Mouse (Mus musculus): Measurements from ENCODE around the gene Clic3. TPM values are rescaled to one million over a fixed set of nuclear protein-coding genes. Genes with fewer than 3 reads are reported as not detected.

The Clic3 gene
- total RNA-seq, 1 experiment from 2014 or later = not detected

Small RNA genes within 50 kb of the gene (microRNA-seq; reads per million reads assigned to microRNA genes)
- 0.36 to 0.69 reads per million in 2 experiments for gene Mir3087

Other genes starting within 250 kb of the Clic3 start
- gene Nelfb, start 245.3 kb upstream of the Clic3 start, total RNA-seq (2021) = 61.8 and 66.9 TPM in 2 replicates
- gene Stpg3, start 242.2 kb upstream of the Clic3 start, total RNA-seq (2021) = not detected in 2 replicates
- 0.46 TPM in 1 of 2 replicates, not detected in the other for gene Fam166a, start 238.1 kb upstream of the Clic3 start, total RNA-seq (2021)
- gene Tubb4b, start 232.1 kb upstream of the Clic3 start, total RNA-seq (2021) = 247 and 303 TPM in 2 replicates
- gene Slc34a3, start 222.5 kb upstream of the Clic3 start, total RNA-seq (2021) = not detected in 2 replicates
- not detected in 2 replicates for gene Rnf224, start 220.1 kb upstream of the Clic3 start, total RNA-seq (2021)
- gene Rnf208, start 214.6 kb upstream of the Clic3 start, total RNA-seq (2021) = 7.4 and 7.9 TPM in 2 replicates
- gene Cysrt1, start 214.4 kb upstream of the Clic3 start, total RNA-seq (2021) = not detected in 2 replicates
- 3.5 and 8.1 TPM in 2 replicates for gene AL732309.1, start 210.0 kb upstream of the Clic3 start, total RNA-seq (2021)
- gene Tmem203, start 201.4 kb upstream of the Clic3 start, total RNA-seq (2021) = 32.3 and 48.8 TPM in 2 replicates
- 10.0 and 10.7 TPM in 2 replicates for gene Tprn, start 194.2 kb upstream of the Clic3 start, total RNA-seq (2021)
- 35.1 and 47.7 TPM in 2 replicates for gene Ssna1, start 184.4 kb upstream of the Clic3 start, total RNA-seq (2021)
- gene Anapc2, start 184.4 kb upstream of the Clic3 start, total RNA-seq (2021) = 70.9 and 95.1 TPM in 2 replicates
- not detected in 2 replicates for gene Tmem210, start 168.7 kb upstream of the Clic3 start, total RNA-seq (2021)
- gene Lrrc26, start 166.9 kb upstream of the Clic3 start, total RNA-seq (2021) = not detected in 2 replicates
- gene Grin1, start 137.7 kb upstream of the Clic3 start, total RNA-seq (2021) = 9.0 and 12.6 TPM in 2 replicates
- gene Man1b1, start 124.5 kb upstream of the Clic3 start, total RNA-seq (2021) = 53.6 and 57.9 TPM in 2 replicates
- 24.6 and 31.8 TPM in 2 replicates for gene Dpp7, start 100.5 kb upstream of the Clic3 start, total RNA-seq (2021)
- gene Uap1l1, start 91.2 kb upstream of the Clic3 start, total RNA-seq (2021) = 10.7 and 18.8 TPM in 2 replicates
- gene Sapcd2, start 84.5 kb upstream of the Clic3 start, total RNA-seq (2021) = 1.6 and 2.1 TPM in 2 replicates
- 2.4 and 3.7 TPM in 2 replicates for gene Entpd2, start 61.0 kb upstream of the Clic3 start, total RNA-seq (2021)
- 120 and 134 TPM in 2 replicates for gene Npdc1, start 57.5 kb upstream of the Clic3 start, total RNA-seq (2021)
- not detected in 2 replicates for gene Fut7, start 33.6 kb upstream of the Clic3 start, total RNA-seq (2021)
- gene Abca2, start 28.1 kb upstream of the Clic3 start, total RNA-seq (2021) = 24.9 and 40.5 TPM in 2 replicates
- 32.6 and 41.0 TPM in 2 replicates for gene Paxx, start 4.3 kb downstream of the Clic3 start, total RNA-seq (2021)
- gene Ptgds, start 13.2 kb downstream of the Clic3 start, total RNA-seq (2021) = 3.6 and 3.8 TPM in 2 replicates
- gene Lcn12, start 37.1 kb downstream of the Clic3 start, total RNA-seq (2021) = not detected in 2 replicates
- 99.9 and 103 TPM in 2 replicates for gene Fbxw5, start 43.9 kb downstream of the Clic3 start, total RNA-seq (2021)
- 1.7 and 3.3 TPM in 2 replicates for gene C8g, start 44.9 kb downstream of the Clic3 start, total RNA-seq (2021)
- 29.2 and 30.2 TPM in 2 replicates for gene Traf2, start 90.1 kb downstream of the Clic3 start, total RNA-seq (2021)
- gene Edf1, start 101.0 kb downstream of the Clic3 start, total RNA-seq (2021) = 270 and 317 TPM in 2 replicates
- 4.6 and 17.3 TPM in 2 replicates for gene Mamdc4, start 118.0 kb downstream of the Clic3 start, total RNA-seq (2021)
- gene Phpt1, start 118.4 kb downstream of the Clic3 start, total RNA-seq (2021) = 42.8 and 60.5 TPM in 2 replicates
- gene Ajm1, start 124.9 kb downstream of the Clic3 start, total RNA-seq (2021) = 1.6 and 2.6 TPM in 2 replicates
- gene Rabl6, start 151.7 kb downstream of the Clic3 start, total RNA-seq (2021) = 108 and 118 TPM in 2 replicates
- not detected in 2 replicates for gene Ccdc183, start 160.8 kb downstream of the Clic3 start, total RNA-seq (2021)
- 28.8 and 36.9 TPM in 2 replicates for gene Tmem141, start 165.2 kb downstream of the Clic3 start, total RNA-seq (2021)
- gene Fcna, start 171.2 kb downstream of the Clic3 start, total RNA-seq (2021) = 2.6 and 2.7 TPM in 2 replicates
- gene Lcn8, start 196.3 kb downstream of the Clic3 start, total RNA-seq (2021) = not detected in 2 replicates
- not detected in 2 replicates for gene Lcn5, start 201.1 kb downstream of the Clic3 start, total RNA-seq (2021)
- gene Lcn6, start 219.9 kb downstream of the Clic3 start, total RNA-seq (2021) = not detected in 2 replicates
- gene Lcn10, start 225.9 kb downstream of the Clic3 start, total RNA-seq (2021) = not detected in 2 replicates
- 0.61 TPM in 1 of 2 replicates, not detected in the other for gene Obp2a, start 243.2 kb downstream of the Clic3 start, total RNA-seq (2021)
- gene Bmyc, start 249.9 kb downstream of the Clic3 start, total RNA-seq (2021) = 45.0 and 47.9 TPM in 2 replicates

Data from adrenal gland, postnatal 25 days (tissue).